Mouse (Mus musculus) bone marrow macrophage, adult 2 months (primary cell): ENCODE data around the gene Tmem233. TPM values are rescaled to one million over a fixed set of nuclear protein-coding genes. Genes with fewer than 3 reads are reported as not detected.

Experiments
- H3K27ac ChIP-seq: 2 replicates; pipeline ENCODE4 v1.5.1; 2012; ENCODE audit warnings: low read depth, low read length; ENCODE audit not compliant: insufficient read depth
- H3K4me1 ChIP-seq: 2 replicates; pipeline ENCODE4 v1.6.1; 2012; ENCODE audit warnings: low read length; ENCODE audit not compliant: control insufficient read depth, insufficient read depth
- H3K4me3 ChIP-seq: 2 replicates; pipeline ENCODE4 v1.5.1; 2012; ENCODE audit warnings: mild to moderate bottlenecking, low read length, moderate library complexity; ENCODE audit not compliant: insufficient read depth
- CTCF ChIP-seq: IDR thresholded peaks from 2 replicates; pipeline ENCODE4 v1.5.1; 2012; ENCODE audit warnings: low read depth, mild to moderate bottlenecking, low read length, moderate library complexity
- POLR2A ChIP-seq: IDR thresholded peaks from 2 replicates; pipeline ENCODE4 v1.6.1; 2012; ENCODE audit warnings: mild to moderate bottlenecking, low read depth, low read length, borderline replicate concordance
- polyA plus RNA-seq: library from polyadenylated mRNA; stranded (reverse); fragments of >200 nt; gene quantifications from 2 replicates; pipeline ENCODE4 v1.2.4, GENCODE M21; 2012; ENCODE audit not compliant: missing spikeins, insufficient read depth, insufficient read length

Gene Tmem233
- polyA plus RNA-seq, 1 experiment: not detected

- peaks cover 11% of the 10 kb centered on the region for H3K4me1 ChIP-seq
- no peak overlapping the region for H3K4me3 ChIP-seq
- TF ChIP-seq POLR2A (no peak), CTCF (no peak)
- H3K27ac ChIP-seq: no peak overlapping the region
Measured at GRCm38 (mm10) chr5:116021552-116021951, 61.5 kb downstream of the Tmem233 start.

- Histone ChIP-seq H3K4me1 (peaks cover 11% of the 10 kb centered on the region), H3K27ac (no peak overlapping the region), H3K4me3 (no peak overlapping the region)
- TF ChIP-seq POLR2A (no peak), CTCF (no peak)
Measured at GRCm38 (mm10) chr5:116019371-116019770, 63.7 kb downstream of the Tmem233 start.

GRCm38 (mm10) chr5:116018784-116019183 lies 64.3 kb downstream of the Tmem233 start:
- TF ChIP-seq POLR2A (no peak), CTCF (no peak)
- Histone ChIP-seq H3K4me1 (peaks cover 11% of the 10 kb centered on the region), H3K4me3 (no peak overlapping the region), H3K27ac (no peak overlapping the region)

- Histone ChIP-seq H3K4me1 (peaks cover 11% of the 10 kb centered on the region), H3K4me3 (no peak overlapping the region), H3K27ac (no peak overlapping the region)
- TF ChIP-seq CTCF (no peak), POLR2A (no peak)
Measured at GRCm38 (mm10) chr5:116018196-116018595, 64.8 kb downstream of the Tmem233 start.

- TF ChIP-seq CTCF: no peak
- no peak for TF ChIP-seq POLR2A
- H3K4me3 ChIP-seq: no peak overlapping the region
- peaks cover 12% of the 10 kb centered on the region for H3K4me1 ChIP-seq
- H3K27ac ChIP-seq: no peak overlapping the region
Measured at GRCm38 (mm10) chr5:116017391-116017790, 65.7 kb downstream of the Tmem233 start.

- TF ChIP-seq CTCF (no peak), POLR2A (no peak)
- Histone ChIP-seq H3K4me3 (no peak overlapping the region), H3K27ac (no peak overlapping the region), H3K4me1 (peaks cover 14% of the 10 kb centered on the region)
Measured at GRCm38 (mm10) chr5:116016542-116016941, 66.5 kb downstream of the Tmem233 start.

- no peak overlapping the region for H3K27ac ChIP-seq
- H3K4me1 ChIP-seq: peaks cover 25% of the 10 kb centered on the region
- no peak overlapping the region for H3K4me3 ChIP-seq
- TF ChIP-seq POLR2A: no peak
- TF ChIP-seq CTCF: no peak
Measured at GRCm38 (mm10) chr5:116014237-116014636, 68.8 kb downstream of the Tmem233 start.

GRCm38 (mm10) chr5:116013821-116014220 lies 69.2 kb downstream of the Tmem233 start:
- H3K27ac ChIP-seq: no peak overlapping the region
- H3K4me3 ChIP-seq: no peak overlapping the region
- no peak for TF ChIP-seq POLR2A
- TF ChIP-seq CTCF: no peak
- peaks cover 28% of the 10 kb centered on the region for H3K4me1 ChIP-seq

GRCm38 (mm10) chr5:116012503-116012902 lies 70.5 kb downstream of the Tmem233 start:
- no peak for TF ChIP-seq CTCF
- Histone ChIP-seq H3K4me1 (peaks cover 28% of the 10 kb centered on the region), H3K27ac (no peak overlapping the region; the same call in 1 of the 2 replicates), H3K4me3 (no peak overlapping the region)

- H3K4me1 ChIP-seq: peaks cover 28% of the 10 kb centered on the region
- TF ChIP-seq POLR2A: no peak
- TF ChIP-seq CTCF: no peak
- H3K27ac ChIP-seq: 0 out of 2 replicates have a peak overlapping the region, but pooled peaks have one; percentile 20
- H3K4me3 ChIP-seq: no peak overlapping the region
Measured at GRCm38 (mm10) chr5:116011700-116012099, 71.3 kb downstream of the Tmem233 start.
